Mouse (Mus musculus) neutrophil, adult 59 days (primary cell): ENCODE data around the gene Platr17. TPM values are rescaled to one million over a fixed set of nuclear protein-coding genes. Genes with fewer than 3 reads are reported as not detected.

Experiments used
- total RNA-seq, 2 experiments: library from RNA; stranded (reverse); gene quantifications; 1 replicate in 1 of 2; 2 replicates in 1 of 2; pipeline ENCODE4 v1.2.4; 2023

Gene Platr17
- total RNA-seq: under 1 TPM in 1 of 2 experiments, not detected in 1; 0.66 TPM

GRCm38 (mm10) chr17:33904835-33905234 lies at the start of gene Platr17:
Gene Platr17 (plus strand): TSS chr17:33905135.

DNA sequence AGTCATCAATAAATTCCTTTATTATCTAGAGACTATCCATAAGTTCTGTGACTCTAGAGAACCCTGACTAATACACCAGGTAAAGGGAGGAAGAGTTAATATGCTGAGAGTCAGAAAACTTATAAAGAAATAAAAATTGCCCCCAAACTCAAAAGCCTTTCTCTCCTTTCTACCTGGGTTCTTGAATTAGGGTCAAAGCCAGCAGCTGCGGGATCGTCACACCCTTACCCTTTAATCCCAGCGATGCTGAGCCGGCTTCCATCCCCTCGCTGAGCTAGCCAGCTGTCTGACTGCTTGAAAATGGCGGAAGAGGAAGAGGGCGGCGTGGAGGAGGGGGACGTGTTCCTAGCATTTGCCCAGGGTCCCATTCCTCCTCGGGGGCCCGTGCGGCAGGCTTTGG lies 31.4 kb upstream of the Platr17 start, which contains the start of gene Gm7029:
TSS of gene Gm7029 (plus strand) at position 301 of the 400 bp plus-strand sequence.

GRCm38 (mm10) chr17:33890533-33891059 lies 14.3 kb upstream of the Platr17 start, which contains the start of gene Kifc1:
Gene Kifc1 (minus strand): TSS chr17:33890661.

GRCm38 (mm10) chr17:33909077-33909868 lies 4.3 kb downstream of the Platr17 start, which contains the start of gene Daxx:
Gene Daxx (plus strand): TSS chr17:33909414.

DNA sequence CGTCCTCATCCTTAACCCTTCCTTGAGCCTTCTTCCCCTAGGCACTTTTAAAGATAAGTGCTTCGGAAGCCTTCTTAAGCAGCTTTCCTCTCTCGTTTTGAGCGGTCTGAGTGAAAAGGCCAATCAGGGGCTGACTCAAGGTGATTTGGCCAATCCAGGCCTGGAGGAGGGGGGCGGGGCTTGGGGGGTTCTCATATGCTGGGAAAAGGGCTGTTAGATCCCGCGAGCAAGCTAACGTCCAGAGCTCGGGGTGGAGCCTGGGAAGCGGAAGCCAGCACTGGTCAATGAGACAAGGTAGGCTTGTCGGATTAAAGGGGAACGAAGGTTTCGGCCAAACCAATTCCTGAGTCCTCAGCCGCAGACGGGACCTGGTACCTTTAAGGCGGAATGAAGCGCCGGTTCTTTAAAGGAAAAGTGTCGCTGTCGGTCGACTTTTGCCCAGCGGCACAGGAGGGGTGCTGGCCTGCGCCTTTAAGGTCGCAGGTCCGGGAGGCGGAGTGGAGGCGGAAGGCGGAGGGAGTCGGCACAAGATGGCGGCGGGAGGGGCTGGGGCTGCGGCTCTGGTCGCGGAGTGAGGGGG lies 10.8 kb downstream of the Platr17 start, which contains the start of the genes Tapbp and Zbtb22:
TSS of gene Tapbp (plus strand) at position 229 of the 580 bp plus-strand sequence.
TSS of gene Zbtb22 (plus strand) at position 234 of the 580 bp plus-strand sequence.

DNA sequence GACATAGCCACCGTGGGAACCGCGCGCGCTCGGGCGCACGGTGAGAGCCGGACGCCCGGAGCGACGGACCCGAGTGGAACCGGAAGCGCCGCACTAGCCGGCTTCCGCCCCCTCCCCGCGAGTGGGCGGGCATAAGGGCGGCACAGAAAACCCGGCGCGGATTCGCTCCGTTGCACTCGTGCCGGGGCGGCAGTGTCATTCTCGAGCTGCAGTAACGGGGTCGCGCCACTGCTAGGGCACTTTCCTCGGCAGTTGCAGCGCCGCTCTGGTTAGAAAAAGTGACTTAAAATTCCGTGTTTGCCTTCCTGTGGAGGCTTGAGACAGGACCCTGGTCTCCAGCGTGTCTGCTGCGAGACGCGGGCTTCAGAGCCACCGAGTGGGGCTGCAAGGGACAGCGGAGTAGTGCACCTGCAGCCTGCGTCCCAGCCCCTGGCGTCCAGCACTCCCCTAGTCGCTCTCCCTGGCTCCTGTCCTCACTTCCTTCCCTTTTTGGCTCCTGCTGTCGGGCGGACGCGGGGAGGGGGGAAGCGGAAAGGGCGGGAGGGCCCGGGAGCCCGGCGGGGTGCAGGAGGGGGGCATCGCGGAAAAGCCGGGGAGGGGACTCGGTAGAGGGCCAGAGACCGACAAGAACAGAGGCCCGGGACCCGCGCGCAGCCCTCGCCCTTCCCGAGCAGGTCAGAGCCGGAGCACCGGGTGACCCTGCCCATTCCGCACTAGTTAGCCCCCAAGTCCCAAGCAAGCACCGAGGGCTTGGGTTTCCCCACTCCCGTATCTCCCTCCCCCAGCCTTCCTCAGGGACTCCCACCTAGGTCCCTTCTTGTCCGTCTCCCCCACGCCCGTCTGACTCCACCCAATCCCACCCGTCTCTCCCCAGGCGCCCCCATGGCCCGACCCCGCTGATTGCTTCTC lies 24.7 kb downstream of the Platr17 start, which contains the start of gene Rgl2:
TSS of gene Rgl2 (plus strand) at position 173 of the 909 bp plus-strand sequence.

GRCm38 (mm10) chr17:33940206-33940805 lies 35.4 kb downstream of the Platr17 start, which contains the start of the genes Pfdn6 and Wdr46:
Gene Pfdn6 (minus strand): TSS chr17:33940343.
Gene Wdr46 (plus strand): TSS chr17:33940660.

DNA sequence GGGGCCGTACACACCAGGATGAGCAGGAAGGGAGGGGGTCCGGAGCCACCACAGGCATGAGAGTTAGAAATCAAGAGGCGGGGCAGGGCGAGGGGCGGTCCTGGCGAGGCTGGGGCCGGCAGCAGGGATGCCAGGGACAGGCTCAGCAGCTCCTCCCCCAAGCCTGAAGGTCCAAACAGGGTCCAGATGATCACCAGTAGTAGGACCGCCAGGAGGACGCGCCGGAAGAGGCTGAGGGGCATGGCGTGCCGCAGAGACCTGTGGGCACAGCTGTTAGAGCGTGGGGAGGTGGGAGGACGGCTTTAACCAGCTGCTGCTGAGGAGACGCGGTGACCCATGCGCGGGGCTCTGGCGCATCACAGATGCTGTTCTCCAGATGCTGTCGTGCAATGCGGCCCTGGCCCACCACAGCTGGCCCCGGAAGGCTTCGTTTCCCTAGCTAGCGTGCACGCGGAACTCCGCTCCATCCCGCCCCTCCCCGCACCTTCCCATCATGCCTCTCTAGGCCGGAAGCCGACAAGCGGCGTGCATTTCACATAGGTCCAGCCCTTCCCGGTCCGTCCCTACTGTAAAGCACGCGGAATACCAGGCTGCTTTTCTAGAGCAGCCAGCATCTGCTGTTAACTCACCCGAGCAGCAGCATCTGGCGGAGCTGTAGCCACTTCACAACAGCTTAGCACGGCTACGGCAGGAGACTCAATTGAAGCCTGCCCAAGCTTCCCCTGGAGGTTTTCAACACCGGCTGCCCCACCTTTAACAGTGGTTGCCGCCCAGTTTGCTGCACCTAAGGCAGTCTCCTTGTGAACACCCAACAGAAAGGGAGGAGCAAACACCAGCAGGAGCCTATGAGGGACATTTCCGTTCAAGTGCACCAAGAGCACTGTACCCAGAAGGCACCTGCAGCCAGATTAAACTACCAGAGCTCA lies 46.3 kb downstream of the Platr17 start, which contains the start of gene B3galt4:
TSS of gene B3galt4 (minus strand) at position 468 of the 926 bp plus-strand sequence.

DNA sequence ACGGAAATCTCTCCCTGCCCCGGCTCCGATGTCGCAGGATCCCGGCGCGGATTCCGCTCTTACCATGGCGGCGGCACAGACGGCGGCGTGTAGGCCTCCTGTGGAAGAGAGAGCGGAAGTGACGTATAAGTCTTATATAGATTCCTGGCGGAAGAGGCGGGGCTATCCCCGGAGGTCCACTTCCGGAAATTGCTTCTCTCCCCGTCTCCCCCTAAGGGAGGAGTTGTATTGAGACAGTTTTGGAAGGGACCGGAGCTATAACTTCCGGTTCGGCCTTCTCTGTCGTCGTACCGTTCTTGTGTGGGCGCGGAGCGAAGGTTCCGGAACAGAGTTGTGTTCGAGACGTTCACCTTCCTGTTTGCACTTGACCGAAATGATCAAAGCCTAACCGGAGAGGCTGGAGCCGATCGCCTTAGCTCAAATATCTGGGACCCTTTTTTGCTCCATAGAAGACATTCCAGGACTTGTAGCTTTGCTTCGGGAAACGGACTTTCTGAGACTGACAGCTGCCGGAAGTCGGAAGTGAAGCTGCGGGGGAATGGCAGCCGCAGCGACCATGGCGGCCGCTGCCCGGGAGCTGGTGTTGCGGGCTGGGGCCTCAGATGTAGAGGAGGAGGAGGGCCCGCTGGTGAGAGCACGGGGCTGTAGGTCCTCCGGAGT lies 50.8 kb downstream of the Platr17 start, which contains the start of the genes Vps52 and Rps18:
TSS of gene Vps52 (plus strand) at position 258 of the 660 bp plus-strand sequence.
TSS of gene Rps18 (minus strand) at position 447 of the 660 bp plus-strand sequence.

Other genes with a start within 250 kb of the Platr17 start
- 100 to 1,000 TPM; 181 to 236 TPM for gene Hnrnpm, start 218.3 kb upstream of the Platr17 start, total RNA-seq
- 10 to 100 TPM; 58.9 to 59.2 TPM for gene March2, start 186.5 kb upstream of the Platr17 start, total RNA-seq
- gene Rab11b, start 144.6 kb upstream of the Platr17 start, total RNA-seq: 100 to 1,000 TPM; 174 to 180 TPM
- gene Angptl4, start 123.3 kb upstream of the Platr17 start, total RNA-seq: 1 to 10 TPM; 1.1 to 1.2 TPM
- gene Kank3, start 94.6 kb upstream of the Platr17 start, total RNA-seq: 1 to 10 TPM; 4.7 to 7.4 TPM
- 1,000 to 10,000 TPM; 1,073 to 1,248 TPM for gene Rps28, start 80.6 kb upstream of the Platr17 start, total RNA-seq
- 100 to 1,000 TPM; 110 to 135 TPM for gene Ndufa7, start 80.6 kb upstream of the Platr17 start, total RNA-seq
- 1 to 10 TPM; 1.1 to 1.5 TPM for gene Cd320, start 62.0 kb upstream of the Platr17 start, total RNA-seq
- not detected for gene Gm7029, start 31.3 kb upstream of the Platr17 start, total RNA-seq
- gene Kifc1, start 14.5 kb upstream of the Platr17 start, total RNA-seq: 10 to 100 TPM; 45.6 to 48.3 TPM
- 10 to 100 TPM; 42.9 to 43.9 TPM for gene Daxx, start 4.3 kb downstream of the Platr17 start, total RNA-seq
- gene Tapbp, start 10.8 kb downstream of the Platr17 start, total RNA-seq: 100 to 1,000 TPM; 238 to 240 TPM
- gene Zbtb22, start 10.8 kb downstream of the Platr17 start, total RNA-seq: 10 to 100 TPM; 32.0 to 36.2 TPM
- gene Rgl2, start 24.4 kb downstream of the Platr17 start, total RNA-seq: 100 to 1,000 TPM; 208 to 226 TPM
- 10 to 100 TPM; 56.6 to 57.6 TPM for gene Pfdn6, start 35.2 kb downstream of the Platr17 start, total RNA-seq
- 10 to 100 TPM; 18.7 to 20.9 TPM for gene Wdr46, start 35.5 kb downstream of the Platr17 start, total RNA-seq
- gene B3galt4, start 46.4 kb downstream of the Platr17 start, total RNA-seq: 10 to 100 TPM; 10.7 to 12.0 TPM
- gene Vps52, start 50.7 kb downstream of the Platr17 start, total RNA-seq: 10 to 100 TPM; 51.7 to 59.1 TPM
- 100 to 1,000 TPM; 438 to 472 TPM for gene Rps18, start 50.9 kb downstream of the Platr17 start, total RNA-seq
- gene H2-K1, start 95.2 kb downstream of the Platr17 start, total RNA-seq: 100 to 1,000 TPM; 950 to 982 TPM
- 10 to 100 TPM; 13.7 to 14.8 TPM for gene Ring1, start 119.5 kb downstream of the Platr17 start, total RNA-seq
- gene H2-Ke6, start 122.9 kb downstream of the Platr17 start, total RNA-seq: 10 to 100 TPM; 69.5 to 70.9 TPM
- 10 to 100 TPM; 60.0 to 81.8 TPM for gene Slc39a7, start 126.5 kb downstream of the Platr17 start, total RNA-seq
- 10 to 100 TPM; 57.4 to 59.4 TPM for gene Rxrb, start 126.7 kb downstream of the Platr17 start, total RNA-seq
- gene Col11a2, start 134.3 kb downstream of the Platr17 start, total RNA-seq: 1 to 10 TPM; 4.2 to 7.9 TPM
- 1 to 10 TPM; 1.5 to 1.8 TPM for gene H2-Oa, start 187.2 kb downstream of the Platr17 start, total RNA-seq
- gene H2-DMa, start 214.4 kb downstream of the Platr17 start, total RNA-seq: 10 to 100 TPM; 52.3 to 73.6 TPM
- 100 to 1,000 TPM; 173 to 194 TPM for gene Brd2, start 217.5 kb downstream of the Platr17 start, total RNA-seq
- 10 to 100 TPM; 23.5 to 25.0 TPM for gene H2-DMb2, start 238.2 kb downstream of the Platr17 start, total RNA-seq
- 10 to 100 TPM; 34.0 to 36.4 TPM for gene H2-DMb1, start 247.9 kb downstream of the Platr17 start, total RNA-seq